Mouse (Mus musculus) 3134 (cell line): ENCODE data around the gene B3galt5.
A peak's percentile ranks its signal among the peaks of the same experiment; 100 is the strongest.

Source experiments
- DNase-seq: peaks from one replicate; pipeline ENCODE4 v3.0.0-alpha.2; 2011; ENCODE audit warnings: low spot score; ENCODE audit not compliant: insufficient read length; ENCODE audit errors: extremely low read depth

B3galt5 gene

GRCm38 (mm10) chr16:96235366-96235970, at the start of gene B3galt5:
TSS of gene B3galt5 (plus strand) at chr16:96235801.
- no peak for DNase-seq

- DNase-seq, result no peak
Observed at GRCm38 (mm10) chr16:96187619-96188018, 48.0 kb upstream of the B3galt5 start.

DNA sequence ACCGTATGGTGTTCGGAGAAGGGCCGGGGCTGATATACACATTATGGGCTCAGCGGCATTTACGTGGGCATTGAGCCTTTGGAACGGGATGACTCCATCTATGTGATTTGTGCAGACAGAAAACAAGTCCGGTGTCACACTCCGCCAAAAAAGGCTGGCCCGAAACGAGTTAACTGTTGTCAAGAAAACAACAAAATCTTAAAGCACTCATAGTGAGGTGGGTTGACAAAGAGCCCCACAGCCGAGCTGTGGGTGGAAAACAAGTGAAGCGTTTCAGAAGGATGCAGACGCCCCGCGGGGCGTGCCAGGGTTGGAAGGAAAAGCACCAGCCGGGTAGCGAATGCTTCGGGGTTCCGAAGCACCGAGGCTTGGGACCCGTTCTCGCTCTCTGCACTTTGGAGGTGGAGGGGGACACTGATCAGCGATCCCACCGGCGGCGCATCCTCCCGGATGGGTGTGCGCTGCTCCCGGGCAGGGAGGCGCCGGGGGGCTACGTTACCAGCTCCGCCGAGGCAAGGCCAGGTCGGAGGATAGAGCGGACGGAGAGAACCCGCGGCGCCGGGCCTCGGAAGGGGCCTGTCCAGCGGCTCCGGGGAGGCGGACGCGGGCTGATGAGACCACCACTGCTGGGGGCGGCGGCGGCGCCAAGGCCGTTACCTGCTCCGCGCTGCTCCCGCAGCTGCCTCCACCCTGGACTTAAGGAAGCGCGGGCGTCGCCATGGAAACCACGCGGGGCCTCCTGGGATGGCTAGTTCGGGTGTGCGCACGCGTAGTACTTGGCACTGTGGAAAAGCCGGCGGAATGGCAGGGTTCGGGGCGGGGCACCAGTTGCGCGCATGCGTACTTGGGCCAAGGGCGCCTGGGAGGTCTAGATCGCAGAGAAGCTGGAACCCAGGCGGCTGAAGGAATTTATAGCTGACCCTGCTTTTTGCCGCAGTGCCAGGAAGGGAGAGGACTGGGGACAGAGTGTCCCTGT, 43.8 kb upstream of the B3galt5 start, which contains the start of gene Lca5l:
Gene Lca5l (minus strand): TSS at position 741 of the 976 bp plus-strand sequence.
- DNase-seq, result peak; percentile 98

GRCm38 (mm10) chr16:96199913-96200701, 35.5 kb upstream of the B3galt5 start, which contains the start of gene Sh3bgr:
TSS of gene Sh3bgr (plus strand) at chr16:96200450.
- DNase-seq, result no peak

GRCm38 (mm10) chr16:96200702-96201028, 34.9 kb upstream of the B3galt5 start:
- no peak for DNase-seq

GRCm38 (mm10) chr16:96201485-96202232, 33.9 kb upstream of the B3galt5 start:
- DNase-seq, result no peak

DNA sequence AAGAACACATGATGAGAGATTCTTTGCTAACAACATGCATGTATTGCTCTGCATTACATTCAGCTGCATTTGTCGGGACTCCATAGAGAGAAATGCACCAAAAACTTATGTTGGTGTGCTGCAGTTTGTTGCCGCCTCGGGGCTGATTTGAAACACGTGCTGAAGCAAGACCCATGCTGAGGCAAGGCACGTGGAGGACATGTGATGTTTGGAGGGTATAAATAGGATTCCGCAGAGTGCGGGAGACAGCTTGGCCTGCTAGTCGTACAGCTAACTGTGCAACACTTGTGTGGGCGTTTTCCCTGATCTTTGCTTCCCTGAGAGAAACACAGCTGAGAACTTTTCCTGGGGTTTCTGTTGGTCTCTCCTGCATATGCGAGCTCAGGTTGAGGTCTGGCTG, 25.8 kb upstream of the B3galt5 start:
- DNase-seq, result no peak

DNA sequence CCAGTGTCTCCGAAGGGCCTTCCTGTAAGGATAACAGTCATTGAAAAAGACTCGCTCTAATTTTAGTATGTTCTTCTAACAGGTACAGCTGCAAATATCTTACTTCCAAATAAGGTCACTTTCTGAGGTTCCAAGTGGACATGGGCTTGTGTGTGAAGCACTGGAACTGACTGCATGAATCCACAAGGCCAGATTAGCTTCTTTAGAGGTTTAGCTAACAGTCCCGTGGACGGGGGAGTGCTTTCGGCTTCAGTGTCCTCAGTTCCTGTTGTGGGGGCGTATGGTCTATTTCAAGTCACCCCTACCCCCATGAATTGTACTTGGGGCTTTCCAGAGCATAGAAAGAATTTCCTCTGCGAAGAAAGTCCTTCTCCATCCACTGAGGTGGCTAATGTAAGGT, 24.7 kb upstream of the B3galt5 start:
- DNase-seq, result no peak

DNA sequence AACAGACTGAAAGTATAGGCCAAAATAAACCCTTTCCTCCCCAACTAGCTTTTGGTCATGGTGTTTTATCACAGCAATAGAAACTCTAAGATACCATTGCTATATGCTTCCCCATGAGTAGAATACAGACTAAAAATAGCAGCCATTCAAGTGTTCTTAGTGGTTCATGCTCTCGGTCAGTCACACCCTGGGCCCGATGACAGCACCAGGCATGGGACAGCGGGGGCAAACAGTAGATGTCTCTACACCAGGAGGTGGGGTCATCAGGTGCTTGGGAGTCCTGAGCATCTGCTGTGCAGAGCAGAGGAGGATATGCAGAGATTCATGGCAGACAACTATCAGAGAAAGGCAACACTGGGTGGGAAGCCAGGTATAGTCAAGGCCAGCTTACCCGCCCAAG, 22.6 kb upstream of the B3galt5 start:
- no peak for DNase-seq

DNA sequence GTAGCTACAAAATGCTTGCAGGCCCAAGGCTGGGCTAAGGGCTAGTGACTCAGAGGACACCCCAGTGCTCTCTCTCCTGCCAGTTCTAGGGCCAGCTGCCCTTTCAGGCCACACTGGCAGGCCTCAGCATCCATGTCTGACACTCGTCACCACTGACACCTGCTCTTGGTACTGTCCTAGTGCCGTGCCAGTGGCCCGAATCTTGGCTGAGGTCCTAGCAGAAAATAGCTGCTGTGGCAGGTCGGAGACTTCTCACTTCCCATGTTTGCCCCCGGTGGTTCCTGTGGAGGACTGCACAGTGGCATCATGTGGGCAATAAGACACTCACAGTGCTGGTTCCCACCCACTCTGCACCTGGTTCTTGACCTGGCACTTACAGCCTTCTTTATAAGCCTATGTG, 14.1 kb upstream of the B3galt5 start:
- DNase-seq, result no peak

- DNase-seq, result no peak
Observed at GRCm38 (mm10) chr16:96221959-96222358, 13.6 kb upstream of the B3galt5 start.

- DNase-seq, result no peak
Observed at GRCm38 (mm10) chr16:96222452-96222851, 13.1 kb upstream of the B3galt5 start.

DNA sequence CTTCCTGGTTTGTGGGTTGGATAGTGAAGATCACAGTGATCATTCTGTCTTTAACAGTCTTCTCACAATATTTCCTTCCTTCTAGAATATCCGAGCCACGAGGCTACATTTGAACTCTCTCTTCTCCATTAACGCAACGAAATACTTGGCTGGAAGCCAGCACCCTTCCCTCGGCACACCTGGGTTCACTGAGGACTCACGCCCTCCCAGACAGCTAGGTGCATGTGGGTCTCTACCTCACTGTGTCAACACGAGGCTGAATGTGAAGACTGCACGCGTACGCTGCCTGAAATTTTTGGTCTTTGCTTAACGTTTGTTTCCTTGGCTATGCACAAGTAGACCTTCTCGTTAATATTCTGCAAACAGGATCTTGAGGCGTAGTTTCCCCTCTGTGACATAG, 7.2 kb upstream of the B3galt5 start:
- DNase-seq, result no peak

DNA sequence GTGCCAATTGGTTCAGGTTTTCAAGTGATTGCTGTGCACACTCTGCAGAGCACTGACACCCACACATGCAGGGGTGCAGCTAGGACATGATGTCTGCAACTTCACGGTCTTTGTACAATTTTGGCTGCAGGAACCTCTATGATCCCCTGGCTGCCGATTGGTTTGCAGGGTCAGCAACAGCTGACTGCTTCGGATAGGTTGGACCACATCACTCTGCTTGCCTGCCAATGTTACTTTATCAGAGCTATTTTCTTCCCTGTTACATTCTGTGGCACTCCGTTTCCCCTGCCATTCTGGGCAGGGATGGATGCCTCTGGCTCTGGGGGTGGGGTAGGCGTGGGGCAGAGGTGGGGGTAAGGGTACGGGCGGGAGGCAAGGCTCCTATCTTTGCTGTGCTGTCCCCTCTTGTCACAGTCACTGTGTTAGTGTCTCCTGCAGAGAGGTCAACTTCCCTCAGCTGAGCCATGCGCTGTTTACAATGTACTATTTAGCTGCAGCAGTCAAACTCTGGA, 6.5 kb upstream of the B3galt5 start:
- DNase-seq, result no peak

DNA sequence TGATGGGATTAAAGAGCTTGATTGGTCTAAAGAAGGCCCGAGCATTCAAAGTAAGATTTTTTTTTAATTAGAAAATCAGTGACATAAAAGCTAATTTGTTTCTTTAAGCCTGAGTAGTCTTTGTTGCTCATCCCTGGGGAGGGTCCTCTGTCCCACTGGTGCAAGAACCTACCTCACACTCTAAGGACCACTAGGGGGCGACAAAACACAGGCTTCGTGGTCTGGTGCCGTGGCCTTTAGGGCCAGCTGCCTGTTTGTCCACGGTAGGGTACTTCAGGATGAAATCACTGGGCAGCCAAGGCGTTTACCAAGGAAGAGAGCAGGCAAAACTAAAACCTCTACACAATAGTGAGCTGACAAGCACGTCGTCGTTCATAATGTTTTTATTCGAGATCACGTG, 5.2 kb upstream of the B3galt5 start:
- DNase-seq, result peak; percentile 11

DNA sequence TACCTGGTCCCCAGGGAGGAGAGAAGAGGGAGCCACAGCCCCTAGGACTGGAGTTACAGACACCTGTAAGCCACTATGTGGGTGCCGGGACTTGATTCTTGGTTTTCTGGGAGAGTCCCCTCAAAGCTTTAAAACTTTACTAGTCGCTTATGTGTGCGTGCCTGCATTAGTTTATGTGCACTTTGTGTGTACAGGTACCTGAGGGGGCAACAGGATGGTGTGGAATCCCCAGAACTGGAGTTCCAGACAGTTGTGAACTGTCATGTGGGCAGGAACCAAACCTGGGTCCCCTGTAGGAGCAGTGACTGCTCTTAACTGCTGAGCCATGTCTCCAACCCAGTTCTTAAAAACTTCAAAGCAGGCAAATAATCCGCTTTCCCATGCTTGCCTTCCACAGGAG, 4.3 kb upstream of the B3galt5 start:
- no peak for DNase-seq

DNA sequence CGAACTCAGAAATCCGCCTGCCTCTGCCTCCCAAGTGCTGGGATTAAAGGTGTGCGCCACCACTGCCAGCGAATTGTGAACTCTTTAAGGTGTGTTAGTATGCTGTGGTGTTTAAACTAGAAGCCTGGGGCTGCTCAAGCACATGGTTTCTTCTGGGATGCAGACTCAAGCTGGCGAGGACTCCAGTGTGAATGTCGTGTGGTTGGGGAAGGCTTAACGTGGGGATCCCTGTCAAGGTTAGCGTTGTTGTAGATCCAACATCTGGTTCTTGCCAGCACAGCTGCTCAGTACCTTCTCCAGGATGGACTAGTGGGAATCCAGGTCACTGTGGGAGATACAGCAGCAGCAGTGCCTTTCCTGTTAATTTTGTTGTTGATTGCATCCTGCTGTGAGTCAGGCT, 3.6 kb upstream of the B3galt5 start:
- no peak for DNase-seq

GRCm38 (mm10) chr16:96233996-96234395, 1.6 kb upstream of the B3galt5 start:
- DNase-seq, result no peak

DNA sequence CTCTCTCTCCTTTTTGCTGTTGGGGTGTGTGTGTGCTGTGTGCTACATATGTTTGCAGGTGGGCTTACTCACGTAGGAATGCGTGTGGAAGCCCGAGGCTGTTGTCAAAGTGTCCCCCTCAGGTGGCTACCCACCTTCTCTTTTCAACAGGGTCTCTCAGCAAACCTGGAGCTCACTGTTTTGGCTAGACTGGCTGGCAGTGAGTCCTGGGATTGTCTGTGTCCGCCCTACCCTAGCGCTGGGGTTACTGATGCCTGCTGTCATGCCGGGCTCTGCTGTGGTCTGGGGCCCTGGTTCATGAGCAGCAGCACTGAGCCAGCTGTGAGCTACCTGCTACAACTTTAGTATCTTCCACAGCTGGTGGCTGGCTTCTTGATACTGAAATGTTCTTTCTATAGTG, 8.9 kb downstream of the B3galt5 start:
- DNase-seq, result no peak

GRCm38 (mm10) chr16:96249635-96250034, 14.0 kb downstream of the B3galt5 start:
- DNase-seq, result no peak
